Mouse (Mus musculus) layer of hippocampus, adult 2 months (tissue): ENCODE results near the gene Stk24. TPM values are rescaled to one million over a fixed set of nuclear protein-coding genes. Genes with fewer than 3 reads are reported as not detected.
A peak's percentile ranks its signal among the peaks of the same experiment; 100 is the strongest.

Experiments
- DNase-seq, 2 experiments: peaks; one replicate each; pipeline ENCODE4 v3.0.0; 2022; ENCODE audit warnings: low spot score in 2 of 2
- H3K27ac ChIP-seq: fragments of 200-600 bp; 2 replicates; pipeline ENCODE4 v1.8.1; 2022
- H3K4me3 ChIP-seq: fragments of 200-600 bp; 2 replicates; pipeline ENCODE4 v1.8.1; 2022; ENCODE audit warnings: mild to moderate bottlenecking
- CTCF ChIP-seq: fragments of 200-600 bp; conservative IDR thresholded peaks from 2 replicates; pipeline ENCODE4 v1.8.1; 2022; ENCODE audit warnings: antibody characterized with exemption, mild to moderate bottlenecking, moderate library complexity
- total RNA-seq, 2 experiments: library from RNA; stranded (reverse); gene quantifications; 2 replicates each; pipeline ENCODE4 v1.2.3; 2021

Stk24 gene
- total RNA-seq, 2 experiments from 2014 or later, result 66.0 to 68.1 TPM

- peak overlapping the region; percentile 12; the same call in 1 of the 2 replicates for H3K27ac ChIP-seq
- H3K4me3 ChIP-seq, result no peak overlapping the region
- DNase-seq, result no peak
- TF ChIP-seq CTCF, result no peak
These were observed 128.1 kb downstream of the Stk24 start for GRCm38 (mm10) chr14:121251708-121252107.

GRCm38 (mm10) chr14:121251099-121251498, 128.7 kb downstream of the Stk24 start:
- no peak overlapping the region for H3K4me3 ChIP-seq
- no peak for DNase-seq
- TF ChIP-seq CTCF, result no peak
- H3K27ac ChIP-seq, result peak overlapping the region; percentile 12; the same call in 1 of the 2 replicates

- no peak for TF ChIP-seq CTCF
- no peak overlapping the region for H3K27ac ChIP-seq
- no peak overlapping the region for H3K4me3 ChIP-seq
- DNase-seq, result no peak
These were observed 131.5 kb downstream of the Stk24 start for GRCm38 (mm10) chr14:121248346-121248745.

- Histone ChIP-seq H3K4me3 (no peak overlapping the region), H3K27ac (no peak overlapping the region)
- DNase-seq, result no peak
- TF ChIP-seq CTCF, result no peak
These were observed 132.5 kb downstream of the Stk24 start for GRCm38 (mm10) chr14:121247287-121247686.

- no peak overlapping the region for H3K27ac ChIP-seq
- no peak overlapping the region for H3K4me3 ChIP-seq
- DNase-seq, result peak in 1 of 2 experiments; percentile 36
- TF ChIP-seq CTCF, result no peak
These were observed 133.6 kb downstream of the Stk24 start for GRCm38 (mm10) chr14:121246048-121246731.

GRCm38 (mm10) chr14:121244104-121244503, 135.7 kb downstream of the Stk24 start:
- no peak for DNase-seq
- Histone ChIP-seq H3K27ac (no peak overlapping the region), H3K4me3 (no peak overlapping the region)
- TF ChIP-seq CTCF, result no peak

- H3K27ac ChIP-seq, result no peak overlapping the region
- TF ChIP-seq CTCF, result no peak
- H3K4me3 ChIP-seq, result no peak overlapping the region
- DNase-seq, result no peak
These were observed 140.4 kb downstream of the Stk24 start for GRCm38 (mm10) chr14:121239386-121239785.

GRCm38 (mm10) chr14:121238727-121239126, 141.1 kb downstream of the Stk24 start:
- H3K4me3 ChIP-seq, result no peak overlapping the region
- TF ChIP-seq CTCF, result no peak
- H3K27ac ChIP-seq, result no peak overlapping the region
- DNase-seq, result no peak

GRCm38 (mm10) chr14:121236736-121237135, 143.1 kb downstream of the Stk24 start:
- no peak for TF ChIP-seq CTCF
- DNase-seq, result no peak
- Histone ChIP-seq H3K27ac (no peak overlapping the region), H3K4me3 (no peak overlapping the region)

Other genes starting within 250 kb of the Stk24 start
- not detected for gene Slc15a1, start 125.2 kb upstream of the Stk24 start, total RNA-seq